ENCODE assay signal across 27 mouse cellular contexts in the genomic region with DNA sequence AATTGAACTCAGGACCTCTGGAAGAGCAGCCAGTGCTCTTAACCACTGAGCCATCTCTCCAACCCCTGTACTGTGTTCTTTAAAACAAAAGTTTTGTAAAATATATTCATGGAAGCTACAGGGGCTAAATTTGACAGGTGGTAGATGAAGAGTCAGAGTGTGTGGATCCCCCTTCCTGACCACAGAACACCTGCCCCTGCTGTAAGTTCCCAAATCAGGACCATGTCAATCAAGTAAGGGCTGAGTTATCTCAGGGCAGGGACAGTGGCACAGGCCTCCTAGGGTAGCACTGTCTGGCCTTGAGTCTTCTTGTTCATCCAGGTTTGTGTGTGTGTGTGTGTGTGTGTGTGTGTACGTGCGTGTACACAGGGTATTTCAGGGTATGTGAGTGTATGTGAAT.
"Had no signal": no experiment of that assay in that cellular context is flagged by ENCODE, and none has a peak within 500 bp of the region (broad histone marks: within the 10 kb centered on the region; RNA-seq: fewer than 3 reads in every experiment).

No protein-coding gene starts in this region.

- H3K9me3 ChIP-seq: embryonic facial prominence, embryonic 10.5 days; embryonic facial prominence, embryonic 12.5 days; embryonic facial prominence, embryonic 13.5 days; embryonic facial prominence, embryonic 15.5 days; forebrain, embryonic 10.5 days; forebrain, embryonic 13.5 days; forebrain, embryonic 15.5 days had no signal

- ATAC-seq: forebrain, embryonic 13.5 days; forebrain, embryonic 14.5 days; forebrain, embryonic 15.5 days; forebrain, embryonic 16.5 days; forebrain, postnatal 0 days had no signal

- H3K4me1 ChIP-seq: embryonic facial prominence, embryonic 12.5 days; embryonic facial prominence, embryonic 13.5 days; embryonic facial prominence, embryonic 15.5 days; forebrain, embryonic 10.5 days; forebrain, embryonic 12.5 days; forebrain, embryonic 13.5 days; forebrain, embryonic 15.5 days had no signal

- H3K9ac ChIP-seq: embryonic facial prominence, embryonic 12.5 days; embryonic facial prominence, embryonic 13.5 days; embryonic facial prominence, embryonic 15.5 days; forebrain, embryonic 12.5 days; forebrain, embryonic 13.5 days; forebrain, embryonic 15.5 days; forebrain, postnatal 0 days had no signal

- H3K27ac ChIP-seq: embryonic facial prominence, embryonic 10.5 days; embryonic facial prominence, embryonic 12.5 days; embryonic facial prominence, embryonic 13.5 days; embryonic facial prominence, embryonic 15.5 days; forebrain, embryonic 10.5 days; forebrain, embryonic 12.5 days; forebrain, embryonic 13.5 days; forebrain, embryonic 15.5 days; heart, adult 2 months had no signal

- H3K36me3 ChIP-seq: embryonic facial prominence, embryonic 10.5 days; embryonic facial prominence, embryonic 12.5 days; embryonic facial prominence, embryonic 13.5 days; embryonic facial prominence, embryonic 15.5 days; forebrain, embryonic 10.5 days; forebrain, embryonic 12.5 days; forebrain, embryonic 15.5 days had no signal

- H3K4me2 ChIP-seq: embryonic facial prominence, embryonic 12.5 days; embryonic facial prominence, embryonic 13.5 days; embryonic facial prominence, embryonic 15.5 days; forebrain, embryonic 12.5 days; forebrain, embryonic 13.5 days; forebrain, embryonic 15.5 days had no signal

- DNase-seq: cerebellum, adult 9-10 months; cerebellum, adult 9-11 months; cerebellum, postnatal 10 days; cerebellum, postnatal 14 days; cerebellum, postnatal 25 days; cerebellum, postnatal 36 days; embryo, embryonic 11 days; forebrain, postnatal 0 days; gastrocnemius, adult 2 months; gastrocnemius, postnatal 10 days; gastrocnemius, postnatal 14 days; gastrocnemius, postnatal 25 days; gastrocnemius, postnatal 36 days; heart, adult 11 months; heart, adult 18-20 months; heart, adult 2 months had no signal

- H3K4me3 ChIP-seq: embryonic facial prominence, embryonic 10.5 days; embryonic facial prominence, embryonic 12.5 days; embryonic facial prominence, embryonic 13.5 days; embryonic facial prominence, embryonic 15.5 days; erythroblast, embryonic 14.5 days; forebrain, embryonic 10.5 days; forebrain, embryonic 12.5 days; forebrain, embryonic 13.5 days; forebrain, embryonic 15.5 days; gastrocnemius, adult 2 months; heart, adult 2 months had no signal

- H3K27me3 ChIP-seq: embryonic facial prominence, embryonic 12.5 days; embryonic facial prominence, embryonic 13.5 days; embryonic facial prominence, embryonic 15.5 days; forebrain, embryonic 12.5 days; forebrain, embryonic 13.5 days; forebrain, embryonic 15.5 days had no signal
